ENCODE assay signal across 23 mouse cellular contexts in genomic region chr12:81958351-81958750, GRCm38 (mm10).
DNase-seq lines count a peak whose midpoint lies in the region; ATAC-seq and TF ChIP-seq lines count a peak whose summit lies in the region.
"Had no signal": no experiment of that assay in that cellular context is flagged by ENCODE, and none has a peak within 500 bp of the region (broad histone marks: within the 10 kb centered on the region; RNA-seq: fewer than 3 reads in every experiment).

No protein-coding gene starts in this region.

- peak overlapping the region; percentile 38; the same call in 1 of the 2 replicates for H3K27ac ChIP-seq in gastrocnemius, adult 2 months
- H3K27ac ChIP-seq in heart, embryonic 15.5 days = 0 out of 2 replicates have a peak overlapping the region, but pooled peaks have one; percentile 1
- H3K27ac ChIP-seq in heart, embryonic 12.5 days (ENCODE audit: poor library complexity, severe bottlenecking) = no peak overlapping the region
- peak overlapping the region; percentile 53 for H3K27ac ChIP-seq in heart, postnatal 0 days (ENCODE audit: low read depth)
- no peak overlapping the region for H3K27ac ChIP-seq in intestine, embryonic 16.5 days (ENCODE audit: low read length)
- H3K27ac ChIP-seq: hindbrain, embryonic 13.5 days; liver, embryonic 14.5 days; macrophage; midbrain, embryonic 13.5 days; neural tube, embryonic 13.5 days; stomach, embryonic 15.5 days had no signal

- no peak overlapping the region for H3K4me3 ChIP-seq in gastrocnemius, adult 2 months
- H3K4me3 ChIP-seq in heart, embryonic 15.5 days = no peak overlapping the region
- H3K4me3 ChIP-seq in heart, embryonic 12.5 days = no peak overlapping the region
- H3K4me3 ChIP-seq in heart, postnatal 0 days (ENCODE audit: low read depth, low read length) = no peak overlapping the region
- no peak overlapping the region for H3K4me3 ChIP-seq in intestine, embryonic 16.5 days (ENCODE audit: low read length)
- H3K4me3 ChIP-seq: hindbrain, embryonic 13.5 days; midbrain, embryonic 13.5 days; neural tube, embryonic 13.5 days; stomach, embryonic 15.5 days had no signal

- H3K4me2 ChIP-seq in heart, embryonic 15.5 days = no peak overlapping the region
- no peak overlapping the region for H3K4me2 ChIP-seq in heart, embryonic 12.5 days
- no peak overlapping the region for H3K4me2 ChIP-seq in heart, postnatal 0 days (ENCODE audit: low read depth, low read length)
- no peak overlapping the region for H3K4me2 ChIP-seq in intestine, embryonic 16.5 days (ENCODE audit: low read depth, low read length)
- H3K4me2 ChIP-seq: hindbrain, embryonic 13.5 days; midbrain, embryonic 13.5 days; neural tube, embryonic 13.5 days; stomach, embryonic 15.5 days had no signal

- ATAC-seq in heart, embryonic 15.5 days (replicated peaks; ENCODE audit: insufficient number of reproducible peaks, insufficient read depth, low FRiP score, low read depth) = no peak
- ATAC-seq in heart, embryonic 12.5 days (ENCODE audit: insufficient number of reproducible peaks, low FRiP score) = no peak
- ATAC-seq in heart, postnatal 0 days (ENCODE audit: insufficient read depth, low read depth) = peak; percentile 80
- no peak for ATAC-seq in intestine, embryonic 16.5 days
- ATAC-seq: forebrain, embryonic 14.5 days; intestine, postnatal 0 days; midbrain, embryonic 13.5 days had no signal

- WGBS in heart, embryonic 15.5 days = 64% methylated on average over 4 of the region's 4 CpGs
- 84% methylated on average over 4 of the region's 4 CpGs for WGBS in heart, embryonic 12.5 days
- 56% methylated on average over 4 of the region's 4 CpGs for WGBS in heart, postnatal 0 days
- 89% methylated on average over 4 of the region's 4 CpGs for WGBS in intestine, embryonic 16.5 days

- intact Hi-C loops in gastrocnemius, adult 2 months (cut with DNase I) = no loop called here

- no peak for TF ChIP-seq CTCF in gastrocnemius, adult 2 months (IDR thresholded peaks at IDR 0.05)
- TF ChIP-seq CTCF in heart, postnatal 0 days (IDR thresholded peaks at IDR 0.05; ENCODE audit: low read depth) = no peak

- peaks cover 16% of the 10 kb centered on the region; the same call in 1 of the 2 replicates for H3K36me3 ChIP-seq in heart, embryonic 15.5 days
- peaks cover 42% of the 10 kb centered on the region for H3K36me3 ChIP-seq in heart, embryonic 12.5 days
- H3K36me3 ChIP-seq in heart, postnatal 0 days (replicated peaks; ENCODE audit: control insufficient read depth, insufficient read depth, low read length) = peaks cover 68% of the 10 kb centered on the region
- no peaks in the 10 kb centered on the region for H3K36me3 ChIP-seq in intestine, embryonic 16.5 days (ENCODE audit: control insufficient read depth, insufficient read depth, low read length)

- peaks cover 19% of the 10 kb centered on the region for H3K4me1 ChIP-seq in heart, embryonic 15.5 days (replicated peaks)
- peaks cover 15% of the 10 kb centered on the region for H3K4me1 ChIP-seq in heart, embryonic 12.5 days (replicated peaks)
- H3K4me1 ChIP-seq in heart, postnatal 0 days (ENCODE audit: control insufficient read depth, insufficient read depth) = peaks cover 5% of the 10 kb centered on the region; the same call in 1 of the 2 replicates
- no peaks in the 10 kb centered on the region for H3K4me1 ChIP-seq in intestine, embryonic 16.5 days (ENCODE audit: control insufficient read depth, insufficient read depth, low read length)
- H3K4me1 ChIP-seq: midbrain, embryonic 13.5 days; stomach, embryonic 15.5 days had no signal

- no peak for TF ChIP-seq EP300 in heart, postnatal 0 days (IDR thresholded peaks at IDR 0.05; ENCODE audit: low read depth)

- no peak for DNase-seq in gastrocnemius, adult 2 months
- DNase-seq in gastrocnemius, postnatal 25 days = no peak
- DNase-seq in heart, postnatal 0 days (ENCODE audit: low spot score) = peak; percentile 38
- DNase-seq: B cell, adult 2 months; cerebellum, adult 11 months; cerebellum, adult 9-10 months; cerebellum, postnatal 36 days; kidney, postnatal 14 days; layer of hippocampus, adult 9-11 months; liver; lung, adult 2 months; lung, postnatal 10 days had no signal

- H3K9ac ChIP-seq in heart, embryonic 15.5 days = no peak overlapping the region
- no peak overlapping the region for H3K9ac ChIP-seq in heart, embryonic 12.5 days
- no peak overlapping the region for H3K9ac ChIP-seq in heart, postnatal 0 days (replicated peaks; ENCODE audit: low read depth, low read length)
- H3K9ac ChIP-seq in intestine, embryonic 16.5 days (ENCODE audit: low read depth, low read length) = no peak overlapping the region
- H3K9ac ChIP-seq: hindbrain, embryonic 13.5 days; liver, embryonic 14.5 days; midbrain, embryonic 13.5 days; neural tube, embryonic 13.5 days; stomach, embryonic 15.5 days had no signal

- H3K9me3 ChIP-seq in heart, embryonic 15.5 days (replicated peaks) = no peaks in the 10 kb centered on the region
- H3K9me3 ChIP-seq in heart, embryonic 12.5 days (replicated peaks) = no peaks in the 10 kb centered on the region
- no peaks in the 10 kb centered on the region for H3K9me3 ChIP-seq in heart, postnatal 0 days (replicated peaks; ENCODE audit: control insufficient read depth, low read length)
- no peaks in the 10 kb centered on the region for H3K9me3 ChIP-seq in intestine, embryonic 16.5 days (ENCODE audit: control insufficient read depth, low read length)
- H3K9me3 ChIP-seq: hindbrain, embryonic 13.5 days; midbrain, embryonic 13.5 days; neural tube, embryonic 13.5 days; stomach, embryonic 15.5 days had no signal

- no peaks in the 10 kb centered on the region for H3K27me3 ChIP-seq in heart, embryonic 15.5 days
- H3K27me3 ChIP-seq in heart, embryonic 12.5 days (replicated peaks) = no peaks in the 10 kb centered on the region
- H3K27me3 ChIP-seq in heart, postnatal 0 days (ENCODE audit: control insufficient read depth, insufficient read depth, low read length) = no peaks in the 10 kb centered on the region
- no peaks in the 10 kb centered on the region for H3K27me3 ChIP-seq in intestine, embryonic 16.5 days (replicated peaks; ENCODE audit: control insufficient read depth, insufficient read depth, low read length)
- H3K27me3 ChIP-seq: hindbrain, embryonic 13.5 days; midbrain, embryonic 13.5 days; neural tube, embryonic 13.5 days; stomach, embryonic 15.5 days had no signal

Comparison
In these comparisons a context has a peak if more than half of its experiments do, and no peak if none do; other contexts are left out.
1. H3K27ac ChIP-seq: peak in gastrocnemius, adult 2 months (single experiment), heart, embryonic 15.5 days (single experiment) and heart, postnatal 0 days (single experiment); none in heart, embryonic 12.5 days (single experiment) and intestine, embryonic 16.5 days (single experiment).